Mouse (Mus musculus) CD4-positive helper T cell, adult 2 months (primary cell): Measurements from ENCODE around the gene Mfap3.
"Not testable (repeated sequence)": the region's sequence is repeated elsewhere in the genome, so short reads cannot be mapped to it uniquely, and the experiment has no call there.

Experiments used
- DNase-seq: peaks from one replicate; pipeline ENCODE4 v3.0.0-alpha.2; 2012; ENCODE audit warnings: low read depth, missing footprints, low spot score

Gene Mfap3

GRCm38 (mm10) chr11:57529111-57529510 lies 10.6 kb downstream of the Mfap3 start:
- DNase-seq: no peak

GRCm38 (mm10) chr11:57531300-57531950 lies 13.0 kb downstream of the Mfap3 start:
- no peak for DNase-seq

- no peak for DNase-seq
These were observed 13.8 kb downstream of the Mfap3 start for GRCm38 (mm10) chr11:57532306-57532705.

- DNase-seq: no peak
These were observed 17.4 kb downstream of the Mfap3 start for GRCm38 (mm10) chr11:57535912-57536311.

GRCm38 (mm10) chr11:57539841-57540418 lies 21.5 kb downstream of the Mfap3 start:
- DNase-seq: no peak

- DNase-seq: no peak
These were observed 22.2 kb downstream of the Mfap3 start for GRCm38 (mm10) chr11:57540681-57541080.

- DNase-seq: peak; percentile 73
These were observed 30.4 kb downstream of the Mfap3 start for GRCm38 (mm10) chr11:57548618-57549550.

- DNase-seq: no peak
These were observed 31.8 kb downstream of the Mfap3 start for GRCm38 (mm10) chr11:57550230-57550629.

- DNase-seq: no peak
These were observed 32.6 kb downstream of the Mfap3 start for GRCm38 (mm10) chr11:57551016-57551415.

GRCm38 (mm10) chr11:57553015-57553780 lies 34.7 kb downstream of the Mfap3 start:
- no peak for DNase-seq

- DNase-seq: not testable (repeated sequence)
These were observed 39.5 kb downstream of the Mfap3 start for GRCm38 (mm10) chr11:57557936-57558335.

- DNase-seq: no peak
These were observed 46.1 kb downstream of the Mfap3 start for GRCm38 (mm10) chr11:57564564-57564963.

GRCm38 (mm10) chr11:57566091-57567035 lies 47.9 kb downstream of the Mfap3 start:
- DNase-seq: no peak

- DNase-seq: no peak
These were observed 50.6 kb downstream of the Mfap3 start for GRCm38 (mm10) chr11:57568950-57569490.

GRCm38 (mm10) chr11:57571035-57571434 lies 52.6 kb downstream of the Mfap3 start:
- no peak for DNase-seq

GRCm38 (mm10) chr11:57573686-57574274 lies 55.3 kb downstream of the Mfap3 start:
- peak; percentile 53 for DNase-seq

GRCm38 (mm10) chr11:57576871-57577515 lies 58.5 kb downstream of the Mfap3 start:
- DNase-seq: no peak

- no peak for DNase-seq
These were observed 64.6 kb downstream of the Mfap3 start for GRCm38 (mm10) chr11:57582818-57583635.
